Mouse (Mus musculus): ENCODE measurements at regions not wholly inside any gene's neighbourhood (a gene's known extent, or its start where the extent isn't known, plus 50 kb on each side); places are given as distances from the start of the nearest gene placed in this dataset.

DNA sequence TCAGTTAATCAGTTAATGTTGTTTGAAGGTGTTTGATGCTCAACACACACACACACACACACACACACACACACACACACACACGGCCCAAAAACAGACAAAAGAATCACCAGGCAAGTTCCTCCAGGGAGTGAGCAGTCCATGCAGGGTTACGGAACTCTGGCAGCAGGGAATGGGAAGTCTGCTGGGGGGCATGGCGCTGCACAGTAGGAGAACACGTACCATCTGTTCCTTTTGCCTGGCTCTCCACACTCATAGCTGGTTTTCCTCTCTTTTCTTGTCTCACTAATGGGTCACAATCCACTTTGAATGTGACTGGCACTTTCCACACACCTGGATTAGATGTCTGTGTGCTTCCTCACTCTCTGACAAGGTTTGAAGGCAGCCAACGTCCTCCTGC is 151.8 kb downstream of the Rpl14 start:
- no peak for DNase-seq (ENCODE audit: low spot score)

DNA sequence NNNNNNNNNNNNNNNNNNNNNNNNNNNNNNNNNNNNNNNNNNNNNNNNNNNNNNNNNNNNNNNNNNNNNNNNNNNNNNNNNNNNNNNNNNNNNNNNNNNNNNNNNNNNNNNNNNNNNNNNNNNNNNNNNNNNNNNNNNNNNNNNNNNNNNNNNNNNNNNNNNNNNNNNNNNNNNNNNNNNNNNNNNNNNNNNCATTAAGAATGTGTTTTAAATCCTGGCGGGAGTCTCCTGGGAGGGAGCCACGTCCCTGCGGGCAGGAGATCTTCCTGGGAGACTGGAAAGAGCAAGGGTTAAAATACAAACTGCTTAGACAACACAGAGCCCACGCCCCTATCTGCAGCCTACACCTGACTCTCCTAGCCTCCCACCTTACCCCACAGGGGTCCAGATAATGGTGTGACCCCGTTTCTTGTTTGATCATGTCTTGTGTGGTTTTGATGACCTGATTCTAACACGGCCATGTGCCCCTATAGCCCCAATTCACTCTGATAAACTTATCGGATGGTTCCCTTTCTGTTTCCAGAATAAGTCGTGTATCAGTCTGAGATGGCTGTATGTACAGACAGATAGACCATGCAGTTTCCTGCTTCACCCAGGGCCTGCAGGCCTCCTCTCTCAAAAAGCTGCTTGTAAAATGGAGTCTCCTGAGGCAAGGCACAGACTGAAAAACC is 160.8 kb downstream of the Rpl14 start:
- no peak for DNase-seq (ENCODE audit: low spot score)

DNA sequence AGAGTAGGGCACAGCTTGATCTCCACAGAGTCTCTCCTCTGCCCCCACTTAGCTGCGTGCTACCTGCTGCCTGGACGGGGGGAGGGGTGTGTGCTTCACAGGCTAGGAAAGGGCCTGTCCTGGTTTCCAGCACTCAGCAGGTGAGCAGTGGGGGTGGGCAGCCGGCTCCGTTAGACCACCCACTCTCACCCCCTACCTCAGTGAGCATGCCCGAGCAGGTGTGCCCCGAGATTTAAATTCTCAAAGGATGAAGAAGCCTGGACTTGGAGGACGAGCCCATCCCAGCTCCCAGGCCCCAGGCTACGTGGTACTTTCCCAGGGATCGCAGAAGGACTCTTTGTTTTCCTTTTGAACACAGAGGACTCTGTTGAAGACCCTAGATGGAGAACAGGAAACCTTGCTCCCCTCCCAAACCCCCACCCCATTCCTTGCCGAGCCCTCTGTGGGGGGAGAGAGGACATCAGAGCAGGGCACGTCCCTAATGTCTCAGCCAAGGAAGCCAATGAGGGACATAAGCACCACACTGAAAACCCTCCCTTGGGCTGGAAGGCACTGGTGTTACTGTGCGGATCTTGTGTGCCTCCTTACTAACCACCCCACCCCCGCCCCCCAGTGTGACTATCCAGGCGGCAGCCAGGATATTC is 161.5 kb downstream of the Rpl14 start:
- DNase-seq (ENCODE audit: low spot score): no peak

DNA sequence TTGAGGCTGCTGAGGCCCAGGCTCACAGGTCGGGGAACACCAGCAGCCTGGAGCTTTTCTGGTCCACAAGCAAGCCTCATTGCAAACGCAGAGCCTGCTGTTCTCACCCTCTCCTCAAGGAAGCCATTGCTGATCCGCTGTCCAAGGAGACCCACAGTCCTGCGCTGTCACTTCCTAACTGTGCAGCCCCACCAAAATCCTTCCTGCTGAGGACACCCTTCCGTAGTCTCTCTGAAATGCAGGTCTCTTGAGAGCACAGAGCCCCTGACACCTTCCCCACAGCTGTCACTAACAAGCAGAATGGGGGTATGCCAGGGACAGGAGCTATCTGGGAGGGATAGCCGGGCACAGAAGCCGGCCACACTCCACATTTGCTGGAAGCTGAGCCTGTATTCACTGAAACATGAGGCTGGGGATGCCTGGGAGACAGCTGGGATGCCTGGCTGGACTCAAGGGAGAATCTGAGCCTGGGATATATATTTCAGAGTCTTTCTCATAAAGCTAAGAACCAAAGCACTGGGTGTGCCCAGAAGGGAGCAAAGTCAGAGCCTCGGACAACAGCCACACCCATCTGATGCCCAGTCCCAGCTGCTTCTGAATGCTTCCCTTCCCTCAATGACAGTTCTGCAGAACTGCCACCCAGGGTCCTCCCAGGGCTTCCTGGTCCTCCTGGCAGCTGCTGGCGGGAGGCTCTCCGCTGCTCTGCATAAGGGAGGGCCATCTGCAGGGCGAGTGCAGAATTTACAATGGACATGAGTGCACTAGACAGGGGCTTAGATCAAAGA is 162.6 kb downstream of the Rpl14 start:
- DNase-seq (ENCODE audit: low spot score): no peak

DNA sequence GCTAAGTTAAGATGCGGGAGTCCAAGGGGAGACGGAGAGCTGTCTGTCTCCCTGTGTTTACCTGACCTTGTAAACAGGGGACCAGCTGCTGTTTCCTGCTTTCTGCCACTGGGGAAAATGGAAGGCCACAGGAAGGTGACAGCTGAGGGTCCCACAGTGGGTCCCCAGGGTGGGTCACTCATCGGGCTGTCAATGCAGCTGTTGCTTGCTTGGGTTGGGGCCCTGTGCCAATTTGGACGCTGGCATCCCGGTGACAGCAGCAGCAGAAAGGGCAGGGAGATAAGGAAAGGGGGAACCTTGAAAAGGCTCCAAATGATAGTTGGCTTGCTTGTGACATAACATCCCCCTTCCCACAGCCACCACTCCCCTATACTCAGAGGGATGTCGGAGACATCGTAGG is 164.0 kb downstream of the Rpl14 start:
- DNase-seq (ENCODE audit: low spot score): no peak

DNA sequence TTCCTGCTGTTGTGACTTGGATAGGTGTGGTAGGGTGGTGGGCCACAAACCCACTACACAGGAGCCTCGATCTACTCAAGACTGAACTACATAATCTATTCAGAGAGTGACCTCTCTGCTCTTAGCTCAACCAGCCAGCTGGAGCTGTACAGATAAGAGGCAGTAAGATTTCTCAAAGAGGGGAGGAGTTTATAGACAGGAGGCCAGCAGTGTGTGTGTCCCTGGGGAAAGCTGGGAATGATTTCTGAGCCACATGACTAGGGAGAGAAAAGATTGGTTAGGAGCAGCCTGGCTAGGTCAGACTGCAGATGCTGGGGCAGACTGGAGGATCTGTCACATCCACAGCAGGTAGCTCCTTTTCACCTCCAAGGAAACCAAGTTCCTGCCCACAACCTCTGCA is 166.7 kb downstream of the Rpl14 start:
- DNase-seq (ENCODE audit: low spot score): no peak

DNA sequence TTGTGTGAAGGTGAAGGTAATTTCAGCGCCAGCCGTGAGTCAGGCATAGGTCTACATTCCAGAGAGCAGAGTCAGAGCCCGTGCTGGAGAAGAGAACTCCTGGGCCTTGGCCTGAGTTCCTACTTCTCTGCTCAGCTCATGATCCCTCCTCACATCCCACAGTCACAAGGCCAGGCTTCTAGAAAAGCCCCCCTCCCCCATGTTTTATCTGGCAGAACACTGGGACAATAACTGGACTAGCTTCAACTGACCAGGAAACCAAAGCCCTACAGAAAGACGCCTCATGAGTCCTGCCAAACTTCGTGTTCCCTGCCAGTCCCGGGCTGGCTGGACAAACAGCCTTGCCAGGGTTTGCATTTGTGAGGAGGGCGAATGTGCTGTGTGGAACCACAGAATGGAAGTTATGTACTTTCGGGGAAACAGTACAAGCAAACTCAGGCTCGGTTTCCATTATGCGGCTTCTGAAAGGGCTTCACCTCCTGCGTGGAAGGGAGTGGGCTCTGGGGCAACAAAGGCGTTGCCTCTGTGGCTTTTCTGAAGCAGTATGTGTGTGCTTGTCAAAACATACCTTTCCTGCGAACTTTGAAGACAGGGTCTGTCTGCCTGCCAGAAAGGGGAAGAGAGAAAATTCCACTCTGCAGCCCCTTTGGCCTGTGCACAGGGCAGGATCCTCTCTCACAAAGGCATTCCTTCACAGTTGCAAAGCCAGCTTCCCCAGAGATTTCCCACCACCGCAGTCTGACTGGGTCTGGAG is 168.1 kb downstream of the Rpl14 start:
- peak; percentile 34 for DNase-seq (ENCODE audit: low spot score)

DNA sequence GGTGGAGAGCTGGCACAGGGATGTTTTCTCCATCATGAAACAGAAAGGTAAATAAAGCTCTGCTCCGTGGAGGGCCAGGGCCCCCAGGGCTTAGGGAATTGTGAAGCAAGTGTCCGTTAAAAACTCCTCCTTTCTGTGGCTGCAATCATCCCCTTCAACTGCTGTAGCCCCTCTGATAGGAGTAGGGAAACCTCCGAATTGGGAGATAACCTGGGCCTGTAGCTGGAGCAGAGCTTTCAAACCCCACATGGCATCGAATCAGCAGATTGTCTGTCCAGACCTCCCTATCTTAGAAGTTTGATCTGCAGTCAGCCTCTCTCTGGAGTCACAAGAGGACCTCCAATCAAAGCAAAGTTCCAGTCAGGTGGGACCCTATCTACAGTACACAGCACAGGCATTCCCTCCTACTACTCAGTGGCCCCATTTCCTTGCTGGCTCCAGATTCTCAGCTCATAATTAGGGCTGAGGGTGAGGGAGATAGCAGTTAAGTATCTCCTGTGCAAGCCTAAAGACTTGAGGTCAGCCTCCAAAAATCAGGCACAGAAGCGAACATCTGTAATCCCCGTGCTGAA is 168.8 kb downstream of the Rpl14 start:
- DNase-seq (ENCODE audit: low spot score): no peak

DNA sequence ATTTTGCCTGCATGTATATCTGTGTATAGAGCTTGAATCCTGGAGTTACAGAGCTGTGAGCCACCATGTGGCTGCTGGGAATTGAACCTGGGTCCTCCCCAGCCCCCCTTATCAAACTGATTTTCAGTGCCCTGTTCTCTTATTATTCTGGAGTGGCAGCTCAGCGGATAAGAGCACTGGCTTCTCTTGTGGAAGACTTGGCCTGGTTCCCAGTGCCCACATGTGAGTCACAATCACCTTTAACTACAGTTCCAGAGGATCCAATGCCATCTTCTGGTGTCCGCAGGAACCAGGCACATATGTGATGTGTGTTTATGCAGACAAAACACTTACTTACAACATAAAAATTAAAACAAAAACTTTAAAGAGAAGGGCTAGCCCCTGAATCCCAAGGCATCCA is 170.3 kb downstream of the Rpl14 start:
- DNase-seq (ENCODE audit: low spot score): no peak

DNA sequence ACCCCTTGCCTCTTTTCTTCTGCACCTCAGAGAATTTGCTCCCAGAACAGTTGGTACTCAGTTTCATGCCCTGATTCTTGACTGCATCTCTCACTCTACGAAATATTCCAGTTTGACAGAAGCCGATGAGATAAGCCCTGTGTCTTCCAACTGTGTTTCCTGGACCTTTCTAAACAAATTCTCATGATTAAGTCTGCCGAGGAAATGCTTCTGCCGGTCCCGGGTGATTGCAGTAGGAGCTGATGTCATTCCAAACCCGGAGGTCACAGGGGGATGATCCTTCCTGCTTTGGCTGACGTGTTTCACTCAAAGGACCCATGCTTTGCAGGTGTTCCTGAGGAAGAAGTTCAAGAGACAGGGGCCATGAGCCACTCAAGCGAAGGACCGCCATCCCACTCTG is 172.2 kb downstream of the Rpl14 start:
- DNase-seq (ENCODE audit: low spot score): no peak

DNA sequence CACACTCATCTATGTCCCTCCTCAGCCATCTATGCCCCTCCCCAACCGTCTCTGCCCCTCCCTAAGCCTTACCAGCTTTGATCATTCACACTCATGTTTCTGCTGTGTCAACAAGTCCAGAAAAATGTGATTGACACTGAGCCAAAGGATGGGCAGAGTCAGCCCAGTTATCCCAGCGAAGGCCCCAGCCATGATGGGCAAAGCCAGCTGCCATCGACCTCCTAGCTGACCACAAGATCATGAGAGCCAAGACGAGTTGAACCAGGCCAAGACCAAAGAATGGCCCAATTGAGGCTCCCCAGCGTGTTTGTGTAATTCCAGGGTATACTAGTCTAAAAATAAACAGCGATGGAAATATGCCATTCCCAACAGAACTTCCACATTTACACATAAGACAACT is 174.4 kb downstream of the Rpl14 start:
- DNase-seq (ENCODE audit: low spot score): no peak

DNA sequence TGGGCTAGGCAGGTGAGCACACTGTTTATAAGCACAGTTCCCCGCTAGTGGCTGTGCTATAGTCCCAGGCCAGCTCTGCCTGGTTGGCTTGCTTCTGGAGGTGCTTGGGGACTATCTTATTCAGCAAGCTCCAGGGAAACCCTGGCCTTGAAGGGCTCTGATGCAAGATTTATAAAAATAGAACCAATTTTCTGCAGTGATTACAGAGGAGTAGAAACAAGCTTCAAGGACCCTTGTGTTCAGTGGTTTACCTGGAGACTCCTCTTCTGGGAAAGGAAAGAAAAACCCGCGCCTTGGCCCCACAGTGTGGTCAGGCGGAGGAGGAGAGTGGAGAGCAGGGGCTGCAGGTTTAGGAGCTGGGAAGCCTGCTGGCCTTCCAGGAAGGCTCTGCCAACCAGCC is 178.2 kb upstream of the Ctnnb1 start:
- no peak for DNase-seq (ENCODE audit: low spot score)

DNA sequence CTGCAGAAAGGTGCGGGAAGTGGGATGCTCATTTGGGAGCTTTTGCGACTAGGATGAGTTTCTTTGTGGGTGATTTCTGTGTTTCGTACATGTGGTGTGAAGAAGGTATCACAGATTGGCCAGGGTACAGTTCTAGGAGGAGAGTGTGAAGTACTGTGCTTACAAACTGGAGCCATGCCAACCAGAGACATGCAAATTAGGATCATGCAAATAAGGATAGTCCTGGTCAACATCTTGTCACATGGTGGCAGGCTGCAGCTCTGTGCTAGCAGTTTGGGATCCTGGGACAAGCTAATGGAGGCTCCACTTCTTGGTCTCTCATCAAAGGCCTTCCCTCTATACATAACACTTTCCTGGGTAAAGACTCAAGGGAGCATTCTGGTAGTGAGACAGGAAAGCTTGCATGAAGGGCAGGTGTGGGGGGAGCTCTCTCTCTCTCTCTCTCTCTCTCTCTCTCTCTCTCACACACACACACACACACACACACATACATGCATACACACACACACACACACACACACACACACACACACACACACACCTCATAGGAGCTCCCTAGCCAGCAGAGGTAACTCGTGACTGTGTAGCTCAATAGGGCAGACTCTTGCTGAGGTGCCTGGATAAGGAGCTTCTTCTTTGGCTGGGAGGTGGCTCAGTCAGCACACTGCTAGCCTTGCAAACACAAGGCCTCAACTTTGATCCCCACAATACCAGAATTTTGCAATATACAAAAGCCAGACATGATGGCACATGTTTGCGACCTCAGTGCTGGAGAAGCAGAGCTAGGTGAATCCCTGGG is 177.1 kb upstream of the Ctnnb1 start:
- no peak for DNase-seq (ENCODE audit: low spot score)

DNA sequence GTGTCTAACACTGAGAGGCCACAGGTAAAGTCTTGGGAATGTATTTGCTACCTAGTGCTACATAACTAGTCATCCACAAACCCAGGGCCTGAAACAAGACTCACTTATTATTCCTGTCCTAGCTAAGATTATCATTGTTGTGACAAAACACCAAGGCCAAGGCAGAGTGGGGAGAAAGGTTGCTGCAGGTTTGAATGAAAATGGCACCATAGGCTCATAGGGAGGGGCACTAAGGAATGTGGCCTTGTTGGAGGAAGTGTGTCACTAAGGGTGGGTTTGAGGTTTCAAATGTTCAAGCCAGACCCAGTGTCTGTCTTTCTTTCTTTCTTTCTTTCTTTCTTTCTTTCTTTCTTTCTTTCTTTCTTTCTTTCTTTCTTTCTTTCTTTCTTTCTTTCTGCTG is 174.9 kb upstream of the Ctnnb1 start:
- no peak for DNase-seq (ENCODE audit: low spot score)

DNA sequence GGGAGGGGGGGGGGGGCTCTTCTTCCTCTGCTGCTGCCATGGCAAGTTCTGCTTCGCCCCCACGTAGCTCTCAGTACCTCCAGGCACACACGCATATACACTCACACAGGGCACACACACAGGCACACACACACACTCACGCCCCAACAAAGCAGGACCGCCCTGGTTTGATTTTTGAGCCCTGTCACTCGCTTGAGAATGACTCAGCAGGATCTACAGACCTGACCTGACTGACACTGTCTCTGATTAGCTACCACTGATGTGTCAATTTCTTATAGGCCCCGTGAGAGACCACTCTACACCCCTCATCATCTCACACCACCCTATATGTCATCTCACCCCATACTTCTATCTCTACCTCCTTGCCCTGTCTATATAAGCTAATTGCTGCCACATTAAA is 173.5 kb upstream of the Ctnnb1 start:
- DNase-seq (ENCODE audit: low spot score): no peak

DNA sequence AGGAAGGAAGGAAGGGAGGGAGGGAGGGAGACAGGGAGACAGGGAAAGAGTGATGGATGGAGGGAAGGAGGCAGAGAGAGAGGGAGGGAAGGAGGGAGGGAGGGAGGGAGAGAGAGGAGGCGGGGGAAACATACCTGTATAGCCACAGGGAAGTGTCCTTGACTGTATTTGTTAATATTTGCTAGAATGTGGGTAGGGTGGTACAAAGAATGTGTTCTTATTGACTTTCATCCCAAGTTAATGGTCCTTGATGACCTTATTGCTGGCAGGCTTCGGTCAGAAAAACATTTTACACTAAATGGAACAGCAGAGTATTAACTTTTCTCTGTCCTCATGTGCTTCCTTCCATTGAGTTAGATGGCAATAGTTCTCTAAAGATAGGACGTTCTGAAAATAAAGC is 171.0 kb upstream of the Ctnnb1 start:
- no peak for DNase-seq (ENCODE audit: low spot score)

DNA sequence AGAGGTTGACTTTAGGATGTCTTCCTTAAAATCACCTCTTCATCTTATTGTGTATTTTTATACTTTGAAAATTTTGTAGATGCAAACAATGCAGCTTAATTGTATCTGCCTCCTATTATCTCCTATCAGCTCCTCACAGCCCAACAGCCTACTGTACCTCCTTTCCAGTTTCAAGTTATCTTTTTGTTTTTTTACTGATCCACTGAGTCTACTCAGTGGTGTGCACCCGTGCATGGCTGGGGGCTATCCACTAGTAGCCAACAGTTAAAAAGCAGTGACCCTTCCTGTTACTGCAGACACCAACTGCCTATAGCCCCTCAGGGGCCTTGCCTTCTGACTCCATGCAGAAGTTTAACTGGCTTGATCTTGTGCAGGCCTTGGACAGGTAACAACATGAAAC is 170.4 kb upstream of the Ctnnb1 start:
- DNase-seq (ENCODE audit: low spot score): no peak

DNA sequence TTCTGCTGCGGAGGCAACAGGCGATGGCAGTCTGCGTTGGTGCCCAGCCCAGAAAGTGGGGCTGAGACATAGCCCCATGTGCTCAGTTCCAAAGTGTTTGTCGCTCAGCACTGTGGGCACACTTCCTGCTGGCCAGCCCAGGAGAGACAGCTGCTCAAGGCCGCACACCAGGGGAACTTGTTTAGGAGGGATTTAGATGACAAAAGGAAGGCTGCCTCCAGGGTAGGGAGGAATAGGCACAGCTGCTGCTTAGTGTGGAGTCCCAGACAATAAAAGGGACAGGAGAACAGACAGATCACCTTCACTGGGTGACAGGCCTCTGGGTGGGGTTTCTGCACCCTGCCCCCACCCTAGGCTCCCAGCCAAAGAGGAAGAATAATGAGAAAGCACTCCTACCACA is 169.2 kb upstream of the Ctnnb1 start:
- DNase-seq (ENCODE audit: low spot score): no peak

DNA sequence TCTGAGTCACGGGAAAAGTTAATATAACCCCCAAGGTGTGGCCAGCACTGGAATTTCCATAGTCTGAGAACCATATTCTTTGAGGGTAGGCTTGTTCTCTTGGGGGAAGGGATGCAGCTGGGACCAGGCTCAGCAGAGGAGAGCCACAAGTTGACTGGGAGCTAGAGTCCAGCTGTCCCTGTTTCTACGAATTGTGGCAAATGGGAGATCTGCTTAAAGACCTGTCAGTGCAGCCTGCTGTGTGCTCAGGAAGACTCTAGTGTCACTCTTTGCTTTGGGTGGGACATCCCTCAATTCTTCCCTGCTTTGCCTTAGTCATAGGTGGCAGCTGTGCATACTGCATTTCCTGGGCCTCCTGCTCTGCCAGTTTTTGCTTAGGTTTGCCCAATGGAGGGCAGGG is 165.2 kb upstream of the Ctnnb1 start:
- no peak for DNase-seq (ENCODE audit: low spot score)

DNA sequence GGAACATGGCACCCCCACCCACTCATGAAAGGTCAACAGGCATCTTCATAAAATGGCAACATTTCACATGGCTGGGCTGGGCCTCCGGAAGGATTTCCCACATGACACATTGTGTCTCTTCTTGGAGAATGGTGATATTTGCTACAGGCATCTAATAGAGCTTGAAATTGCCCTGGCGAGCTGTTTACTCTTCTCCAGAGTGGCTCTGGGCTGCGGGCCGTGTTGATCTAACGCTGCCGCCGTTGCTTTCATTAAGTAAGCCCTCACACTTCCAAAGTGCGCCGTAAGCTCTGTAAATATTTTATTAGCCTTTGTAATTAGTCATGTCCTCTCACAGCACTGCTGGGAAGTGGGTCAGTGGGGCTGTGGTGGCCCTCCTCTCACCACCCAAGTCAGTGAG is 164.4 kb upstream of the Ctnnb1 start:
- no peak for DNase-seq (ENCODE audit: low spot score)

DNA sequence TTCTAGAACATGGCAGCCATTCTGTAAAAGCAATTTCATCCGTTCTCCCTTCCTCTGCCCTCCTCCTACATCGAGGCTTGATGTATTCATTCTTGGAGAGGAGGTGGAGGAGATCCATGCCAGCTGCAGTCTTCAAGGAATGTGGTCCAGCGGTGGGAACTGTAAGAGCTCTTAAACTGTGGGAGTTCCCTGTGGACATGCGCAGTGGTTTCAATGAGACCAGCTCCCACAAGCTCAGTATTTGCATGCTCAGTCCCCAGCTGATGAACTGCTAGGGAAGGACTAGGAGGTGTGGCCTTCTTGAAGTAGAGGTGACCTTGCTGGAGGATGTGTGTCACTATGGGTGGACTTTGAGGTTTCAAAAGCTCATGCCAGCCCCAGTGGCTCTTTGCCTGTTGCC is 163.7 kb upstream of the Ctnnb1 start:
- no peak for DNase-seq (ENCODE audit: low spot score)

DNA sequence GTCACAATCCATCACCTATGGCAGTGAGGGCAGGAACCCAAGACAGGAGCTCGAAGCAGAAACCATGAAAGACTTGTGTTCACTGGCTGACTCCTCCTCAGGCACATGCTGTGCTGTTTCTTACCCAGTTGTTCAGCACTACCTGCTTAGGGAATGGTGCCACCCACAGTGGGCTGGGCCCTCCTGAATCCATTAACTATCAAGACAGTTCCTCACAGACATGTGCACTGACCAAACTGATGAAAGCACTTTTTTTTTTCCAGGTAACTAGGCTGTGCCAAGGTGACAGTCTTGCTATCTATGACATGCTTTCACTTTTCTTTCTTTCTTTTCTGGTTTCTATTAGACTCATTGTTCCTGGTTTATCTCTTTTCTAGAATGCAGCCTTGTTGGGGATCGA is 162.1 kb upstream of the Ctnnb1 start:
- DNase-seq (ENCODE audit: low spot score): no peak

All from urinary bladder, postnatal 25 days (tissue).